Mouse (Mus musculus) erythroblast, embryonic 14.5 days (primary cell): ENCODE measurements around the gene Trmt61a. TPM values are rescaled to one million over a fixed set of nuclear protein-coding genes. Genes with fewer than 3 reads are reported as not detected.
A peak's percentile ranks its signal among the peaks of the same experiment; 100 is the strongest.
"Not testable (repeated sequence)": the region's sequence is repeated elsewhere in the genome, so short reads cannot be mapped to it uniquely, and the experiment has no call there.

Experiments used
- H3K27me3 ChIP-seq: 2 replicates; pipeline ENCODE4 v1.6.1; 2012; ENCODE audit warnings: inconsistent platforms; ENCODE audit not compliant: control insufficient read depth
- H3K36me3 ChIP-seq: 2 replicates; pipeline ENCODE4 v1.6.1; 2012; ENCODE audit warnings: mild to moderate bottlenecking, inconsistent platforms; ENCODE audit not compliant: control insufficient read depth
- H3K4me1 ChIP-seq: 2 replicates; pipeline ENCODE4 v1.6.1; 2012; ENCODE audit warnings: inconsistent platforms; ENCODE audit not compliant: control insufficient read depth
- H3K4me3 ChIP-seq: replicated peaks from 2 replicates; pipeline ENCODE3; 2012; ENCODE audit warnings: moderate library complexity, mild to moderate bottlenecking, inconsistent platforms
- H3K9me3 ChIP-seq: 2 replicates; pipeline ENCODE4 v1.6.1; 2012; ENCODE audit warnings: low read length, inconsistent platforms, mixed read lengths; ENCODE audit not compliant: control insufficient read depth
- GATA1 ChIP-seq: IDR thresholded peaks from 2 replicates; pipeline ENCODE4 v1.6.1; 2012; ENCODE audit warnings: low read length, inconsistent platforms, mixed read lengths
- TAL1 ChIP-seq: IDR thresholded peaks from 3 replicates; pipeline ENCODE4 v1.6.1; 2012; ENCODE audit warnings: low read length, inconsistent platforms, mixed read lengths
- polyA plus RNA-seq: library from polyadenylated mRNA; stranded (reverse); fragments of >175 nt; gene quantifications from 2 replicates; pipeline ENCODE4 v1.2.3, GENCODE M21; 2012

Trmt61a gene
- polyA plus RNA-seq, 1 experiment = 0.96 TPM

GRCm38 (mm10) chr12:111703301-111703700, 25.4 kb downstream of the Trmt61a start:
- Histone ChIP-seq H3K9me3 (no peaks in the 10 kb centered on the region), H3K4me1 (no peaks in the 10 kb centered on the region), H3K4me3 (no peak overlapping the region), H3K27me3 (no peaks in the 10 kb centered on the region), H3K36me3 (peaks cover 7% of the 10 kb centered on the region)
- TF ChIP-seq TAL1 (no peak), GATA1 (no peak)

- Histone ChIP-seq H3K4me3 (no peak overlapping the region), H3K36me3 (peaks cover 18% of the 10 kb centered on the region), H3K27me3 (no peaks in the 10 kb centered on the region), H3K4me1 (no peaks in the 10 kb centered on the region), H3K9me3 (no peaks in the 10 kb centered on the region)
- TF ChIP-seq GATA1 (no peak), TAL1 (no peak)
Observed at GRCm38 (mm10) chr12:111704609-111705008, 26.7 kb downstream of the Trmt61a start.

GRCm38 (mm10) chr12:111705186-111705973, 27.5 kb downstream of the Trmt61a start:
- Histone ChIP-seq H3K36me3 (peaks cover 26% of the 10 kb centered on the region), H3K9me3 (no peaks in the 10 kb centered on the region), H3K27me3 (no peaks in the 10 kb centered on the region), H3K4me3 (no peak overlapping the region), H3K4me1 (peaks cover 2% of the 10 kb centered on the region; the same call in 1 of the 2 replicates)
- TF ChIP-seq GATA1 (no peak), TAL1 (no peak)

GRCm38 (mm10) chr12:111708181-111708580, 30.3 kb downstream of the Trmt61a start:
- Histone ChIP-seq H3K4me3 (no peak overlapping the region), H3K9me3 (no peaks in the 10 kb centered on the region), H3K36me3 (peaks cover 38% of the 10 kb centered on the region), H3K27me3 (no peaks in the 10 kb centered on the region), H3K4me1 (peaks cover 23% of the 10 kb centered on the region)
- TF ChIP-seq TAL1 (no peak), GATA1 (no peak)

- H3K27me3 ChIP-seq = no peaks in the 10 kb centered on the region
- TF ChIP-seq GATA1 (no peak), TAL1 (no peak)
- no peaks in the 10 kb centered on the region for H3K9me3 ChIP-seq
- peaks cover 38% of the 10 kb centered on the region for H3K36me3 ChIP-seq
- H3K4me1 ChIP-seq = peaks cover 39% of the 10 kb centered on the region
- H3K4me3 ChIP-seq = no peak overlapping the region
Observed at GRCm38 (mm10) chr12:111710091-111710490, 32.2 kb downstream of the Trmt61a start.

GRCm38 (mm10) chr12:111712476-111712875, 34.6 kb downstream of the Trmt61a start:
- Histone ChIP-seq H3K9me3 (peaks cover 7% of the 10 kb centered on the region), H3K27me3 (no peaks in the 10 kb centered on the region), H3K4me3 (peak overlapping the region; percentile 77), H3K36me3 (peaks cover 46% of the 10 kb centered on the region), H3K4me1 (peaks cover 50% of the 10 kb centered on the region)
- TF ChIP-seq TAL1 (no peak), GATA1 (no peak)

GRCm38 (mm10) chr12:111713004-111713651, 35.2 kb downstream of the Trmt61a start, which contains the start of the genes Bag5 and Apopt1:
Gene Bag5, minus strand, starts transcription at chr12:111713257.
Gene Apopt1, plus strand, starts transcription at chr12:111713261.
- Histone ChIP-seq H3K27me3 (no peaks in the 10 kb centered on the region), H3K9me3 (peaks cover 7% of the 10 kb centered on the region), H3K4me3 (peak within 1 kb of the TSS; percentile 77), H3K36me3 (peaks cover 40% of the 10 kb centered on the region), H3K4me1 (peaks cover 50% of the 10 kb centered on the region)
- TF ChIP-seq GATA1 (no peak), TAL1 (no peak)

GRCm38 (mm10) chr12:111713880-111714279, 36.0 kb downstream of the Trmt61a start:
- Histone ChIP-seq H3K4me3 (peak overlapping the region; percentile 77), H3K4me1 (peaks cover 50% of the 10 kb centered on the region), H3K36me3 (peaks cover 35% of the 10 kb centered on the region)
- H3K27me3 ChIP-seq, H3K9me3 ChIP-seq: not testable (repeated sequence)

GRCm38 (mm10) chr12:111716505-111716904, 38.6 kb downstream of the Trmt61a start:
- peaks cover 7% of the 10 kb centered on the region for H3K9me3 ChIP-seq
- no peak overlapping the region for H3K4me3 ChIP-seq
- H3K36me3 ChIP-seq = peaks cover 13% of the 10 kb centered on the region
- TF ChIP-seq TAL1 (no peak), GATA1 (no peak)
- H3K27me3 ChIP-seq = no peaks in the 10 kb centered on the region
- H3K4me1 ChIP-seq = peaks cover 39% of the 10 kb centered on the region
